Mouse (Mus musculus) liver, embryonic 12.5 days (tissue): Measurements from ENCODE around the gene Cntd1. TPM values are rescaled to one million over a fixed set of nuclear protein-coding genes. Genes with fewer than 3 reads are reported as not detected.

Experiments used
- ATAC-seq: fragments of 200-750 bp; cut with Nextera tagmentation; 2 replicates; pipeline ENCODE4 v1.8.0; 2017; ENCODE audit warnings: moderate number of reproducible peaks, mild to moderate bottlenecking, moderate library complexity
- H3K27ac ChIP-seq: fragments of 300-500 bp; sonication (generic); 2 replicates; pipeline ENCODE4 v1.5.1; 2016; ENCODE audit warnings: mild to moderate bottlenecking
- H3K27me3 ChIP-seq: fragments of 300-500 bp; sonication (generic); replicated peaks from 2 replicates; pipeline ENCODE4 v1.6.1; 2016; ENCODE audit warnings: mild to moderate bottlenecking, moderate library complexity
- H3K36me3 ChIP-seq: fragments of 300-500 bp; sonication (generic); 2 replicates; pipeline ENCODE4 v1.6.1; 2016; ENCODE audit warnings: mild to moderate bottlenecking, moderate library complexity
- H3K4me1 ChIP-seq: fragments of 300-500 bp; sonication (generic); 2 replicates; pipeline ENCODE4 v1.6.1; 2016
- H3K4me2 ChIP-seq: fragments of 300-500 bp; sonication (generic); 2 replicates; pipeline ENCODE4 v1.6.1; 2016; ENCODE audit warnings: mild to moderate bottlenecking, moderate library complexity
- H3K4me3 ChIP-seq: fragments of 300-500 bp; sonication (generic); 2 replicates; pipeline ENCODE4 v1.5.1; 2016; ENCODE audit warnings: mild to moderate bottlenecking, moderate library complexity
- H3K9ac ChIP-seq: fragments of 300-500 bp; sonication (generic); 2 replicates; pipeline ENCODE4 v1.6.1; 2016; ENCODE audit warnings: mild to moderate bottlenecking, moderate library complexity
- H3K9me3 ChIP-seq: fragments of 300-500 bp; sonication (generic); replicated peaks from 2 replicates; pipeline ENCODE4 v1.6.1; 2016; ENCODE audit warnings: mild to moderate bottlenecking, moderate library complexity
- WGBS: fragments of 180-500 bp; shearing (Covaris S2); methylation state at CpG from one replicate; pipeline ENCODE4 v1.1.7; 2016; ENCODE audit not compliant: insufficient replicate concordance; 5-methylcytosine and 5-hydroxymethylcytosine counted together
- polyA plus RNA-seq: library from polyadenylated mRNA; unstranded; fragments of >200 nt; fragmentation: Nextera tagmentation; extraction: Ambion mirVana; gene quantifications from 2 replicates; pipeline ENCODE4 v1.2.1, GENCODE M21; 2016

Cntd1 gene
- polyA plus RNA-seq, 1 experiment from 2014 or later, result 0.74 TPM

DNA sequence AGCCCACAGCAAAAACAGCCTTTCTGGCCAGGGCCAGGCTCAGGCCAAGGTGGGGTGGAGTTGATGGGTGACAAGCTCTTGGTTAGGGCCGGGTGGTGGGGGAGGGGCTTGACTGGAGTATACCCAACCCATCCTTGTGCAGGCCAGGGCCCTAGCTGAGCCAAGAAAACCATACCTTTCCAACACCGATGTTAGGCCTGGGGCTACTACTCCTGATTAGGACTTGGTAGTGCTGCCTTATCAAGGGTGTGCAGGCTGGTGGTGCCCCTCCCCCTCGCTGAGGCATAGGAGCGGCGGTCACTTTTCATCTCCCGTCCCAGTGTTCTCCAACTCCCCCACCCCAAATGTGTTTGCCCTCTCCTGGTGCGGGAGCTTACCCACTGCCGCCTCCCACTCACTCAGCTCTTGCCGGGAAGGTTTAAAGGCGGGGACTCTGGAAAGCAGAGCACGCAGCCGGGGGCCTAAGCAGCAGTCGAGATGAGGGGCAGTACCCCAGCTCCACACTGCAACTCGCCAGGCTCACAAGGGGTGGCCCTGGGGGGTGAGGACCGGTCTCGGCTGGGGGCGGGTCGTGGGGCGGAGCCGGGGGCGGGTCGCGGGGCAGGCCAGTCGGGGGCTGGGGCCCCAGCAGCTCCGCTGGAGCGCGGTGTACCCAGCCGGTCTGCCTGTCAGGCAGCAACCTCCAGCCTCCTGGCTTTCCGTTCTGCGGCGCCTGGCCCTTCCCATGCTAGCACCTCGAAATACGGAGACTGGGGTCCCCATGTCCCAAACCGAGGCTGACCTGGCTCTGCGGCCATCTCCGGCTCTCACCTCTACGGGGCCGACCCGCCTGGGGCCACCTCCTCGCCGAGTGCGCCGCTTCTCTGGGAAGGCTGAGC, 18.6 kb upstream of the Cntd1 start, which contains the start of gene Wnk4:
TSS of gene Wnk4 (plus strand) at position 620 of the 878 bp plus-strand sequence.
- H3K4me1 ChIP-seq, result peaks cover 91% of the 10 kb centered on the region
- peaks cover 37% of the 10 kb centered on the region for H3K27me3 ChIP-seq
- H3K4me2 ChIP-seq, result peak within 1 kb of the TSS; percentile 95
- peak within 1 kb of the TSS; percentile 99 for H3K27ac ChIP-seq
- H3K4me3 ChIP-seq, result peak within 1 kb of the TSS; percentile 80
- no peaks in the 10 kb centered on the region for H3K9me3 ChIP-seq
- WGBS, result 2% methylated on average over 35 of the region's 43 CpGs
- H3K36me3 ChIP-seq, result peaks cover 40% of the 10 kb centered on the region
- peak; percentile 93 for ATAC-seq
- H3K9ac ChIP-seq, result peak within 1 kb of the TSS; percentile 93

DNA sequence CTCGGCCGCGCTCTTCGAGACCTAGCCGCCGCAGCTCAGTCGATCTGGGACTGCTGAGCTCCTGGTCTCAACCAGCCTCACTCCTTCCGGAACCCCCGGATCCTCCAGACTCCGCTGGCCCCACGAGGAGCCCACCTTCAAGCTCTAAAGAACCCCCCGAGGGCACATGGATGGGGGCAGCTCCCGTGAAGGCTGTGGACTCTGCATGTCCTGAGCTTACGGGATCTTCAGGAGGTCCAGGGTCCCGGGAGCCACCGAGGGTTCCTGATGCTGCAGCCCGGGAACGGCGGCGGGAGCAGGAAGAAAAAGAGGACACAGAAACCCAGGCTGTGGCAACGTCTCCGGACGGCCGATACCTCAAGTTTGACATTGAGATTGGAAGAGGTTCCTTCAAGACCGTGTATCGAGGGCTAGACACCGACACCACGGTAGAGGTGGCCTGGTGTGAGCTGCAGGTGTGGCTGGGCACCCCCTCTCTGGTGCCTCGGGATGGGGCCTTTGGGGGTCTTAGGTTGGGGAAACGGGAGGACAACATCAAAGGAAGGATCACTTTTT, 17.9 kb upstream of the Cntd1 start:
- Histone ChIP-seq H3K4me2 (peak overlapping the region; percentile 95), H3K9me3 (no peaks in the 10 kb centered on the region), H3K36me3 (peaks cover 38% of the 10 kb centered on the region), H3K27me3 (peaks cover 44% of the 10 kb centered on the region), H3K27ac (peak overlapping the region; percentile 99), H3K4me1 (peaks cover 87% of the 10 kb centered on the region), H3K9ac (peak overlapping the region; percentile 93), H3K4me3 (peak overlapping the region; percentile 80)
- WGBS, result 1% methylated on average over 30 of the region's 30 CpGs
- ATAC-seq, result 0 out of 2 replicates have a peak, but pooled peaks have one; percentile 0

DNA sequence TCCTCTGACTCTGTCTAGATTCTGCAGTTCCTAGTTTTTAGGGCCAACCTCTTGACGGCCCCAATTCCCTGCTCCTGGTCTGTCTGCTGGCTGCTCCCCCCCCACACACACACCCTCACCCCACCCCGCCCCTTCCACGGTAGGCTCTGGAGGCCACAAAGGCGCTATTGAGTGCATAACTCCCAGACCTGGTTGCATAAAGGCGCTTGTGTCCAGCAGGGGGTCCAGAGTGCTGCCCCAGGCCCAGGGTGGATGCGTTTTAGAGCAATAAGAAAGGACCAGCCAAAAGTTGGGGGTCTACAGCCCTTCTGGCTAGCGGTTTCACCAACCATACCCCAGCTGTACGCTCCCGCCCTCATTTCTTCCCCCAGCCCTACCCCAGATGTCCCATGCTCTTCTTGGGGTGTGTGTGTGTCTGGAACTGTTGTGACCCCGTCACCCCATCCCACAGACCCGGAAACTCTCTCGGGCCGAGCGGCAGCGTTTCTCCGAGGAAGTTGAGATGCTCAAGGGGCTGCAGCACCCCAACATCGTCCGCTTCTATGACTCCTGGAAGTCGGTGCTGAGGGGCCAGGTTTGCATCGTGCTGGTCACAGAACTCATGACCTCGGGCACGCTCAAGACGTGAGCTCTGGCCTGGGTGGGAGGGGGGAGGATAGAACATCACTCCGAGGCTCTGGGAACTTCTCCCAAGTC, 16.4 kb upstream of the Cntd1 start:
- peak overlapping the region; percentile 93 for H3K9ac ChIP-seq
- H3K4me1 ChIP-seq, result peaks cover 78% of the 10 kb centered on the region
- peak overlapping the region; percentile 80 for H3K4me3 ChIP-seq
- ATAC-seq, result no peak
- H3K36me3 ChIP-seq, result peaks cover 28% of the 10 kb centered on the region
- 7% methylated on average over 24 of the region's 24 CpGs for WGBS
- H3K4me2 ChIP-seq, result peak overlapping the region; percentile 95
- H3K9me3 ChIP-seq, result no peaks in the 10 kb centered on the region
- H3K27me3 ChIP-seq, result peaks cover 59% of the 10 kb centered on the region
- no peak overlapping the region for H3K27ac ChIP-seq

DNA sequence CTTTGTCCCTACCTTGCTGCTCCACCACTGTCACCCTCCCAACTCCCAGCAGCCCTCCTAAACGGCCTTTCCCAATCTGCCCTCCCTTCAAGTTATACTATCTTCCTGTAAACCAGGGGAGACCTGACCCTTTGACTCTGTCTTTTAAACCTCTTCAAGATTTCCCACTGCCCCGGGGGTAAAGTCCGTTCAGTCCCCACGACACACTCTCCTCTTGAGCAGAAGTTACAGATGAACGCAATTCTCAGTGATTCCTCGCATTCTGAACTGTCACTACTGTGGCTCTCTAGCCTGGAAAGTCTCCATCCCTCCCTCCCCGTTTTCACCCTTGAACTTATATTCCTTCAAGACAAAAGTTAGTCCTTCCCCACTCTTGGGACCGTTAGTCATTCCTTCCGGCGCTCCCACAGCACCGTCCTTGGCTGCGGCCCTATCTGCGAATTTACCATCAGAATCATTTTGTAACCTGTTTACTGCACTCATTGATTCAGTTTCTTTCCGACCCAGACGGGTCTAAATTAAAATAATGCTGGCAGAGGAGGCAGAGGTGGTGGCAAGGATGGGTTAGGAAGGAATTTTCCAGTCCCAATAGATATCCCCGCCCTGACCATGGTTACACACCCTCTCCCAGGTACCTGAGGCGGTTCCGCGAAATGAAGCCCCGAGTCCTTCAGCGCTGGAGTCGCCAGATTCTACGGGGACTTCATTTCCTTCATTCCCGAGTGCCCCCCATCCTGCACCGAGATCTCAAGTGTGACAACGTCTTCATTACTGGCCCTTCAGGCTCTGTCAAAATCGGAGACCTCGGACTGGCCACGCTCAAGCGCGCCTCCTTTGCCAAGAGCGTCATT, 15.4 kb upstream of the Cntd1 start:
- Histone ChIP-seq H3K36me3 (peaks cover 23% of the 10 kb centered on the region), H3K27ac (no peak overlapping the region), H3K9me3 (no peaks in the 10 kb centered on the region), H3K4me3 (peak overlapping the region; percentile 80), H3K27me3 (peaks cover 66% of the 10 kb centered on the region), H3K9ac (peak overlapping the region; percentile 3; the same call in 1 of the 2 replicates), H3K4me1 (peaks cover 72% of the 10 kb centered on the region), H3K4me2 (peak overlapping the region; percentile 95)
- 13% methylated on average over 32 of the region's 32 CpGs for WGBS
- ATAC-seq, result no peak

DNA sequence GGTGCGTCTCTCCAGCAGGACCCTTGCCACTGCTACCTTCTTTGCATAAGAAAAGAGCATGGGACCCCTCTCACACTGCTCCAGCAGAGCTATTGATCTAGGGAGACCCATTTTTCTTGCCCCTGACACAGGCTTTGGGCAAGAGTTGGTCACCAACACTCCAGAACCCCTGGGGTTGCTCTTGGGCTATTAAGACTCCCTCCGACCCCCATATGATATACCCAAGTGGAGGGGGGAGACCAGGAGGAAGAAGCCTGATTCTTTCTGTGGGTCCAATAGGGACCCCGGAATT, 14.9 kb upstream of the Cntd1 start:
- H3K27me3 ChIP-seq, result peaks cover 71% of the 10 kb centered on the region
- H3K27ac ChIP-seq, result no peak overlapping the region
- peaks cover 71% of the 10 kb centered on the region for H3K4me1 ChIP-seq
- WGBS, result 53% methylated on average over 3 of the region's 3 CpGs
- no peaks in the 10 kb centered on the region for H3K9me3 ChIP-seq
- ATAC-seq, result no peak
- H3K9ac ChIP-seq, result no peak overlapping the region
- peaks cover 17% of the 10 kb centered on the region for H3K36me3 ChIP-seq
- peak overlapping the region; percentile 80; the same call in 1 of the 2 replicates for H3K4me3 ChIP-seq
- peak overlapping the region; percentile 95; the same call in 1 of the 2 replicates for H3K4me2 ChIP-seq

DNA sequence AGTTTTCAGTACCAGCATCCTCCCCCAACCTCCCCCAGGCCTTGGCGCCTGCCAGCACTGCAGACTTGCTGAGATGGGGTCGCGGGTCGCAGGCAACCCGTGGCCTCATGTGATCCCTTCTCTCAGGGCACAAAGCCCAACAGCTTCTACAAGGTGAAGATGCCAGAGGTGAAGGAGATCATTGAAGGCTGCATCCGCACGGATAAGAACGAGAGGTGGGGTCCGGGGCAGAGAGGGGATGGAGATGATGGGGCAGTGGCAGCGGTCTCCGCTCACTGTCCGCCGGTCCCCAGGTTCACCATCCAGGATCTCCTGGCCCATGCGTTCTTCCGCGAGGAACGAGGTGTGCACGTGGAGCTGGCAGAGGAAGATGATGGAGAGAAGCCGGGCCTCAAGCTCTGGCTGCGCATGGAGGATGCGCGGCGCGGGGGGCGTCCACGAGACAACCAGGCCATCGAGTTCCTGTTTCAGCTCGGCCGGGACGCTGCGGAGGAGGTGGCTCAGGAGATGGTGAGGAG, 13.8 kb upstream of the Cntd1 start:
- H3K4me3 ChIP-seq, result peak overlapping the region; percentile 22; the same call in 1 of the 2 replicates
- peak overlapping the region; percentile 46 for H3K4me2 ChIP-seq
- no peak for ATAC-seq
- H3K27me3 ChIP-seq, result peaks cover 74% of the 10 kb centered on the region
- H3K27ac ChIP-seq, result no peak overlapping the region
- peaks cover 71% of the 10 kb centered on the region for H3K4me1 ChIP-seq
- 11% methylated on average over 31 of the region's 31 CpGs for WGBS
- peaks cover 13% of the 10 kb centered on the region; the same call in 1 of the 2 replicates for H3K36me3 ChIP-seq
- no peaks in the 10 kb centered on the region for H3K9me3 ChIP-seq
- H3K9ac ChIP-seq, result no peak overlapping the region

DNA sequence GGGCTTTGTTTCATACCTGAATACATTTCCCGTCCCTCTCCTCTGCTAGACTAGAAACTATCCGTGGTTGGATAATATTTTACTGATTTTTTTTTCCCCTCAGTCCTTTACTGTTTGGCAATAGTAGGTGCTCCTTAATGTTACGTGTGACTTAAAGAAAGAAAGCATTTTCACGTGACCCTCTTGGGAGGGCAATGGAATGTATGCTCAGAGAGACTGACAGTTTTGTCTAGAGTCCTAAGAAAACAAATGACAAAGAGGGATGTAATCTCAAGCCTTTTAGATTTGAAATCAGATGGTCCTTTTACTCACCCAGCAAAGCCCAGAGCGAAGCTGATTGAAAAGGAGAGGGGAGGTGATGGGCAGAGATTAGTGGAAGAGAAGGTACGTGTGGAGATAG, 12.9 kb upstream of the Cntd1 start:
- no peak overlapping the region for H3K9ac ChIP-seq
- no peak overlapping the region for H3K4me3 ChIP-seq
- H3K4me1 ChIP-seq, result peaks cover 63% of the 10 kb centered on the region
- H3K27ac ChIP-seq, result no peak overlapping the region
- WGBS, result 53% methylated on average over 6 of the region's 6 CpGs
- no peaks in the 10 kb centered on the region for H3K9me3 ChIP-seq
- H3K27me3 ChIP-seq, result peaks cover 74% of the 10 kb centered on the region
- no peak overlapping the region for H3K4me2 ChIP-seq
- peaks cover 13% of the 10 kb centered on the region; the same call in 1 of the 2 replicates for H3K36me3 ChIP-seq
- ATAC-seq, result no peak

DNA sequence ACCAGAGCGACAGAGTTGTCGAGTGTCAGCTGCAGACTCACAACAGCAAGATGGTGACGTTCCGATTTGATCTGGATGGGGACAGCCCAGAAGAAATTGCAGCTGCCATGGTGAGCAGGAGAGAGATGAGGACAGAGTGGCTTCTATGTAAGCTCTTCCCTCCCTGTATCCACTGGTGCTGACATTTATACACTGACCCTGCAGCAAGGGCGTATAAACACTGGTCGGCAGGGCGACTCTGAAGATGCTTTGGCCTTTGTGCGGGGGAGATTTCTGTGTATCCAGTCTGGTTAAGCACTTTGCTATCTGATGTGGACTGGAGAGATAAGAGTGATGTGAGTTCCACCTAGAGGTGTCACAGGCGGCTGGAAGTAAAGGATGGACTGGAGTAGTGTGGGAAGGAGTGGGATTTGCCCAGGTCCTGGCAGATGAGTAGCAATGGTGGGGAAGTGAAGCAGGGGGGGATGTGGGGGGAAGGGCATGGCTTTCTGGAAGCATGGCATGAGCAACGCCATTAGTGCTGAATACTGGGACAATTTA, 9.2 kb upstream of the Cntd1 start:
- peaks cover 17% of the 10 kb centered on the region for H3K36me3 ChIP-seq
- 0 out of 2 replicates have a peak overlapping the region, but pooled peaks have one; percentile 45 for H3K27ac ChIP-seq
- H3K4me2 ChIP-seq, result peak overlapping the region; percentile 13; the same call in 1 of the 2 replicates
- no peak overlapping the region for H3K9ac ChIP-seq
- ATAC-seq, result peak; percentile 63
- no peaks in the 10 kb centered on the region for H3K9me3 ChIP-seq
- H3K27me3 ChIP-seq, result peaks cover 42% of the 10 kb centered on the region
- 27% methylated on average over 10 of the region's 10 CpGs for WGBS
- no peak overlapping the region for H3K4me3 ChIP-seq
- H3K4me1 ChIP-seq, result peaks cover 28% of the 10 kb centered on the region

DNA sequence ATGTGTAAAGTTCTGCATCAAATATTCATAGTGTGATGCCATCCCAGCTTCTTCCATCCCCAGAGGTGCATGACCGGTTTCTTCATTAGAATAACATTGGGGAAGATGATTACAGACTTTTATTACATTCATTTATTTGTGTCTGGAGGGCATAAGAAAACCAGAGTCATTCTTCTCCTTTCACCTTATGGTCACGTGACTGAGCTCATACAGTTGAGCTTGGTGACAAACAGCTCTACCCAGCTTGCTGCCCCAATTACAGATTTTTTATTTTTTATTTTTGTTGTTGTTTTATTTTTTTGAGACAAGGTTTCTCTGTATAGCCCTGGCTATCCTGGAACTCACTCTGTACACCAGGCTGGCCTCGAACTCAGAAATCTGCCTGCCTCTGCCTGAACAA, 6.4 kb upstream of the Cntd1 start:
- 70% methylated on average over 3 of the region's 3 CpGs for WGBS
- ATAC-seq, result no peak
- no peak overlapping the region for H3K27ac ChIP-seq
- no peak overlapping the region for H3K9ac ChIP-seq
- H3K4me3 ChIP-seq, result no peak overlapping the region
- H3K36me3 ChIP-seq, result peaks cover 28% of the 10 kb centered on the region
- peaks cover 14% of the 10 kb centered on the region for H3K27me3 ChIP-seq
- H3K4me1 ChIP-seq, result peaks cover 36% of the 10 kb centered on the region
- no peaks in the 10 kb centered on the region for H3K9me3 ChIP-seq
- H3K4me2 ChIP-seq, result no peak overlapping the region

DNA sequence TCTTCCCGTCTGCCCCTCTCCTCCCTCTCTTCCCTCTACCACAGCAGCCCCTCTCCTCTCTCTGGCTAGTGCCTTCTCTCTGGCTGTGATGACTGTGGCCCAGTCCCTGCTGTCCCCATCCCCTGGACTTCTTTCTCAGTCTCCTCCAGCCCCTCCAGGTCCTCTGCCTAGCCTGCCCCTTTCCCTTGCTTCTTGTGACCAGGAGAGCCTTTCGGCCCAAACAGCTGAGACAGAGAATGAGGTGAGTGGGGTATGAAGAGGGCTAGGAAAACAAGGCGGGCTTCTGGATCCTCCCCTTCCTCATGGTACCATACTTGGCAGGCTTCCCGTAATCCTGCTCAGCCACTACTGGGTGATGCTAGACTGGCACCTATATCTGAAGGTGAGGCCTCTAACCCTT, 3.5 kb upstream of the Cntd1 start:
- peaks cover 3% of the 10 kb centered on the region; the same call in 1 of the 2 replicates for H3K27me3 ChIP-seq
- H3K27ac ChIP-seq, result no peak overlapping the region

More for the DNA sequence above, 3.5 kb upstream of the Cntd1 start:
- H3K36me3 ChIP-seq, result peaks cover 25% of the 10 kb centered on the region
- no peak for ATAC-seq
- peaks cover 33% of the 10 kb centered on the region for H3K4me1 ChIP-seq
- no peak overlapping the region for H3K4me2 ChIP-seq
- H3K9ac ChIP-seq, result no peak overlapping the region
- 78% methylated on average over 4 of the region's 4 CpGs for WGBS
- H3K4me3 ChIP-seq, result no peak overlapping the region
- H3K9me3 ChIP-seq, result no peaks in the 10 kb centered on the region
